Mouse (Mus musculus) embryonic facial prominence, embryonic 12.5 days (tissue): Measurements from ENCODE around the gene Nlrp9b. TPM values are rescaled to one million over a fixed set of nuclear protein-coding genes. Genes with fewer than 3 reads are reported as not detected.

Source experiments
- polyA plus RNA-seq: library from polyadenylated mRNA; unstranded; fragments of >200 nt; fragmentation: Nextera tagmentation; extraction: Ambion mirVana; gene quantifications from 2 replicates; pipeline ENCODE4 v1.2.1, GENCODE M21; 2016

Gene Nlrp9b
- polyA plus RNA-seq, 1 experiment from 2014 or later: not detected

Other genes with a start within 250 kb of the Nlrp9b start
- 95.3 and 97.6 TPM in 2 replicates for gene Nectin2, start 241.0 kb upstream of the Nlrp9b start, polyA plus RNA-seq
- 62.3 and 69.1 TPM in 2 replicates for gene Bcam, start 220.4 kb upstream of the Nlrp9b start, polyA plus RNA-seq
- gene Cblc, start 194.7 kb upstream of the Nlrp9b start, polyA plus RNA-seq: 4.4 and 4.8 TPM in 2 replicates
- gene Bcl3, start 168.7 kb upstream of the Nlrp9b start, polyA plus RNA-seq: 2.2 TPM in 2 replicates
- 0.20 and 0.62 TPM in 2 replicates for gene Gm19345, start 139.5 kb upstream of the Nlrp9b start, polyA plus RNA-seq
- not detected in 2 replicates for gene Ceacam16, start 130.2 kb upstream of the Nlrp9b start, polyA plus RNA-seq
- gene Ceacam19, start 103.5 kb upstream of the Nlrp9b start, polyA plus RNA-seq: not detected in 2 replicates
- gene Pvr, start 70.3 kb upstream of the Nlrp9b start, polyA plus RNA-seq: 9.3 and 10.7 TPM in 2 replicates
- gene Igsf23, start 40.7 kb upstream of the Nlrp9b start, polyA plus RNA-seq: 0.41 TPM in 1 of 2 replicates, not detected in the other
- not detected in 2 replicates for gene Ceacam20, start 26.1 kb upstream of the Nlrp9b start, polyA plus RNA-seq
- gene Vmn1r91, start 108.2 kb downstream of the Nlrp9b start, polyA plus RNA-seq: not detected in 2 replicates
- gene Gm16442, start 131.1 kb downstream of the Nlrp9b start, polyA plus RNA-seq: not detected in 2 replicates
- gene Vmn1r93, start 147.6 kb downstream of the Nlrp9b start, polyA plus RNA-seq: not detected in 2 replicates
- not detected in 2 replicates for gene Vmn1r94, start 176.9 kb downstream of the Nlrp9b start, polyA plus RNA-seq
- not detected in 2 replicates for gene Vmn1r95, start 202.2 kb downstream of the Nlrp9b start, polyA plus RNA-seq
- not detected in 2 replicates for gene Gm6164, start 214.1 kb downstream of the Nlrp9b start, polyA plus RNA-seq
- gene Gm4498, start 242.4 kb downstream of the Nlrp9b start, polyA plus RNA-seq: not detected in 2 replicates